Mouse (Mus musculus): ENCODE data around the gene Grcc10. TPM values are rescaled to one million over a fixed set of nuclear protein-coding genes. Genes with fewer than 3 reads are reported as not detected.

Grcc10 gene
- 440 and 466 TPM in 2 replicates for polyA plus RNA-seq (2014; fragmentation: Nextera tagmentation; extraction: Ambion mirVana)

DNA sequence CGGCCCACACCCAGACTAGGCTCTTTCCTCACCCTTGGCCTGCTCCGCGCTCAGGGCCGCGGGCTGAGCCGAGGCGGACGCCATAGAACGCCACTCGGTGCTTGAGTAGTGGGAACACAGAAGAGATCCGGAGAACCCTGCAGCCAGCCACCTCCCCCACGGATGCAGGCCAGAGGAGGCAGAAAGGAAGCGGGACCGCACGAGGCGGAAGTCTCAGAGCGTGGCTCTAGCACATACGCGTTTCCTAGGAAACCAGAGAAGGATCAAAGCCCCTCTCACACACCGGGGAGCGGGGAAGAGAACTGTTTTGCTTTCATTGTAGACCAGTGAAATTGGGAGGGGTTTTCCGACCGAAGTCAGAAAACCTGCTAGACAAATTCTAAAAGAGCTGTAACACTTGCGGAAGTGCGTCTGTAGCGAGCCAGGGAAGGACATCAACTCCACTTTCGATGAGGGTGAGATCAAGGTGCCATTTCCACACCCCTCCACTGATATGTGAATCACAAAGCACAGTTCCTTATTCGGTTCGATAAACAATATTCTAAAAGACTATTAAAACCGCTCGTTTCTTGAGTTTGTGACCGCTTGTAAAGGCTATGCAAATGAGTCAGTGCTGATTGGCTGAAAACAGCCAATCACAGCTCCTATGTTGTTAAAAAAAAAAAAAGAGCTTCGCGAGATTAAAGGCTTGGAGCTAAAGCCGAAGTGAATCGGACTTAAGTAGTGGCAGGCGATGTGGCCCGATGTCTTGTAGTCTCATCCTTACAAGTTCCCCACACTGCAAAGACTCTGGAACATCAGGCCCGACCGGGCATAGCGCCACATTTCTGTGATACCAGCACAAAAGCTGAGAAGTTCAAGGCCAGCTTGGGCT is at the start of gene Grcc10:
TSS of gene Grcc10 (minus strand) at position 487 of the 874 bp plus-strand sequence.
- H3K4me2 ChIP-seq (ENCODE audit: low read length) = peak within 1 kb of the TSS; percentile 71
- no peaks in the 10 kb centered on the region for H3K27me3 ChIP-seq (replicated peaks; ENCODE audit: control insufficient read depth, insufficient read depth, low read length)
- peak within 1 kb of the TSS; percentile 59 for H3K4me3 ChIP-seq (ENCODE audit: low read depth, low read length)
- H3K36me3 ChIP-seq (ENCODE audit: control insufficient read depth, insufficient read depth, low read length) = peaks cover 26% of the 10 kb centered on the region
- DNase-seq (ENCODE audit: low spot score) (peak; percentile 93), ATAC-seq (replicated peaks; ENCODE audit: low FRiP score, low TSS enrichment, low read depth) (peak; percentile 75)
- H3K9me3 ChIP-seq (ENCODE audit: control insufficient read depth, low read length) = no peaks in the 10 kb centered on the region
- H3K27ac ChIP-seq (ENCODE audit: low read depth) = peak within 1 kb of the TSS; percentile 95
- peak within 1 kb of the TSS; percentile 74 for H3K9ac ChIP-seq (ENCODE audit: low read length)
- 0% methylated on average over 41 of the region's 41 CpGs for WGBS
- H3K4me1 ChIP-seq (replicated peaks; ENCODE audit: control insufficient read depth, insufficient read depth, low read length) = peaks cover 30% of the 10 kb centered on the region

DNA sequence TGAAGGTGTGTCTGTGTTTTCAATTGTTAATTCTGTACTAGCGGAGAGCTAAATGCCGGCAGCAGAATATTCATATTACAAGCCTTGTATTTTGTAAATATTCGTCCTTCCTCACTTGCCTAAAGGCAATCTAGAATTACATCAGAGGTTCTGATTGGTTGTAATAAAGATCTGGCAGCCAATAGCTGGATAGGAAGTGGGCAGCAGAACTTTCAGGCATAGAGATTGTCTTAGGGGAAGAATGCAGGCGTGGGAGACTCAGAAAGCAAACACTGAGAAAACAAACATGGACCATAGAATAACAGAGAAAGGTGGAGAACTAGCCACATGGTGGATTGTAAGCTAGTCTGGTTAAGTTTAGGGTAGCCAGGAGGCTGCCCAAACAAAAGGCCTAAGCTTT is 48.9 kb upstream of the Grcc10 start:
- no peak overlapping the region for H3K4me2 ChIP-seq (ENCODE audit: low read length)
- H3K9me3 ChIP-seq (ENCODE audit: control insufficient read depth, low read length) = no peaks in the 10 kb centered on the region
- H3K9ac ChIP-seq (ENCODE audit: low read length) = no peak overlapping the region
- no peak for DNase-seq (ENCODE audit: low spot score)
- no peaks in the 10 kb centered on the region for H3K4me1 ChIP-seq (replicated peaks; ENCODE audit: control insufficient read depth, insufficient read depth, low read length)
- no peaks in the 10 kb centered on the region for H3K36me3 ChIP-seq (ENCODE audit: control insufficient read depth, insufficient read depth, low read length)
- H3K27me3 ChIP-seq (replicated peaks; ENCODE audit: control insufficient read depth, insufficient read depth, low read length) = no peaks in the 10 kb centered on the region
- WGBS = 63% methylated on average over 4 of the region's 4 CpGs
- no peak overlapping the region for H3K4me3 ChIP-seq (ENCODE audit: low read depth, low read length)
- H3K27ac ChIP-seq (ENCODE audit: low read depth) = no peak overlapping the region
- ATAC-seq (replicated peaks; ENCODE audit: low FRiP score, low TSS enrichment, low read depth) = no peak

DNA sequence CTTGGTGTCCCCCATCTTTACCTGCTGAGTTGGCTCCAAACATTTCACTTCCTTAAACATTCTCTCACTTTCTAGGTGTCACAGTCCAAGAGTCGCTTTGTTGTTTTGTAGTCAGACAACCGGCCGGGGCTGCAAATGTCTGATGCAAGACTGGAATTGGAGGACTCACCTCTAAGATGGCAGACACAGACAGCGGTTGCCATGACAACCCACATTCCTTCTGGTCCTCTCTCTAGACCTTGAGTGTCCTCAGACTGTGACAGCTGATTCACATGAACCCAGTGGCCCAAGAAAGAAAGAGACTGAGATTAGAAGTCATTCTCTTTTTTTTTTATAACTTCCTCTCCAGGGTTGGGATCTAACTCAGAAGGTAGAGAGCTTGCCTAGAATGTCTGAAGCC is 48.3 kb upstream of the Grcc10 start:
- H3K27ac ChIP-seq (ENCODE audit: low read depth) = no peak overlapping the region
- no peaks in the 10 kb centered on the region for H3K27me3 ChIP-seq (replicated peaks; ENCODE audit: control insufficient read depth, insufficient read depth, low read length)
- H3K36me3 ChIP-seq (ENCODE audit: control insufficient read depth, insufficient read depth, low read length) = no peaks in the 10 kb centered on the region
- no peak for ATAC-seq (replicated peaks; ENCODE audit: low FRiP score, low TSS enrichment, low read depth)
- no peak overlapping the region for H3K4me3 ChIP-seq (ENCODE audit: low read depth, low read length)
- no peaks in the 10 kb centered on the region for H3K9me3 ChIP-seq (ENCODE audit: control insufficient read depth, low read length)
- WGBS = 88% methylated on average over 4 of the region's 4 CpGs
- H3K4me2 ChIP-seq (ENCODE audit: low read length) = no peak overlapping the region
- no peaks in the 10 kb centered on the region for H3K4me1 ChIP-seq (replicated peaks; ENCODE audit: control insufficient read depth, insufficient read depth, low read length)
- no peak for DNase-seq (ENCODE audit: low spot score)
- H3K9ac ChIP-seq (ENCODE audit: low read length) = no peak overlapping the region

DNA sequence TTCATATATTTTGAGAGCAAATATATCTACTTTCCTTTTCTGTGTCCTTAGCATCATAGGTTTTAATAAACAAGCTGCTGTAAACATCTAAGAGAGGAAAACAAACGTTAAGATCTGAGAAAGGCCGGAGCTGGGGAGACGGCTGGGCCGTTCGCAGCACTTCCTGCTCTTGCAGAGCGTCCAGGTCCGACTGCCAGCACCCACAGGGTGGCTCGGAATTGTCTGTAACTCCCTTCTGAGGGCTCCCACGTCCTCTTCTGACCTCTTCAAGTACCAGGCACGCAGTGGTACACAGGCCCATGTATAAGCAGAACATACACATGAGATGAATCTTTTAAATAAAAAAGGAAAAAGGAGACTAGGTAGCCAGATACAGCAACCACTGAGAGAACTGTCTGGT is 46.5 kb upstream of the Grcc10 start:
- Histone ChIP-seq H3K9ac (ENCODE audit: low read length) (no peak overlapping the region), H3K4me2 (ENCODE audit: low read length) (no peak overlapping the region), H3K36me3 (ENCODE audit: control insufficient read depth, insufficient read depth, low read length) (no peaks in the 10 kb centered on the region), H3K27me3 (replicated peaks; ENCODE audit: control insufficient read depth, insufficient read depth, low read length) (no peaks in the 10 kb centered on the region), H3K4me1 (replicated peaks; ENCODE audit: control insufficient read depth, insufficient read depth, low read length) (no peaks in the 10 kb centered on the region), H3K27ac (ENCODE audit: low read depth) (no peak overlapping the region), H3K9me3 (ENCODE audit: control insufficient read depth, low read length) (no peaks in the 10 kb centered on the region), H3K4me3 (ENCODE audit: low read depth, low read length) (no peak overlapping the region)
- no peak for ATAC-seq (replicated peaks; ENCODE audit: low FRiP score, low TSS enrichment, low read depth)
- WGBS = 71% methylated on average over 10 of the region's 10 CpGs
- DNase-seq (ENCODE audit: low spot score) = no peak

DNA sequence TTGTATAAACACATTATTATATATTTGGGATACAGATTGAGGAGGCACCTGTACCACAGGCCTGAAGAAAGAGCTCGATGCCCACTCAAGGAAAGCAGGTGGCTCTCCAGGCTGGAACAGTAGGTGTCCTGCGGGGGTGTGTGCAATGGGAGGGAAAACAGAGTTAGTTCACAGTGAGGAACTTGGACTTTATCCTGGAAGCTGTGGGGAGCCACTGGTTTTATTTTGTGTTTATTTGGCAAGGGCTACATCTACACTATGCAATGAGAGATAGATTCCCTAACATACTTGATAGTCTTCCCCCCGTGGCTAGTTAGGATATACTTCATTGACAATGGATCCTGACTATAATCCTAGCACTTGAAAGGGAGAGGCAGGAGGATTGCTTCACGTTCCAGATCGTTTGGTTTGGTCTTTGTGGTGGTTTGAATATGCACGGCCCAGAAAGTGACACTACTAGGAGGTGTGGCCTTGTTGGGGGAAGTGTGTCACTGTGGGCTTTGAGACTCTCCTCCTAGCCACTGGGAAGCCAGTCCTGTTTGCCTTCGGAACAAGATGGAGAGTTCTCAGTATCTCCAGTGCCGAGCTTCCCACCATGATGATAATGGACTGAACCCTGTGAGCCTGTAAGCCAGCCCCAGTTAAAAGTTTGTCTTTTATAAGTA is 45.7 kb upstream of the Grcc10 start:
- 59% methylated on average over 8 of the region's 8 CpGs for WGBS
- no peak overlapping the region for H3K9ac ChIP-seq (ENCODE audit: low read length)
- no peaks in the 10 kb centered on the region for H3K27me3 ChIP-seq (replicated peaks; ENCODE audit: control insufficient read depth, insufficient read depth, low read length)
- no peaks in the 10 kb centered on the region for H3K9me3 ChIP-seq (ENCODE audit: control insufficient read depth, low read length)
- H3K4me3 ChIP-seq (ENCODE audit: low read depth, low read length) = no peak overlapping the region
- H3K4me1 ChIP-seq (replicated peaks; ENCODE audit: control insufficient read depth, insufficient read depth, low read length) = 0 out of 2 replicates have a peak, but pooled peaks cover 4% of the 10 kb centered on the region
- no peak overlapping the region for H3K27ac ChIP-seq (ENCODE audit: low read depth)
- H3K4me2 ChIP-seq (ENCODE audit: low read length) = no peak overlapping the region
- DNase-seq (ENCODE audit: low spot score) = no peak
- no peaks in the 10 kb centered on the region for H3K36me3 ChIP-seq (ENCODE audit: control insufficient read depth, insufficient read depth, low read length)
- ATAC-seq (replicated peaks; ENCODE audit: low FRiP score, low TSS enrichment, low read depth) = no peak

DNA sequence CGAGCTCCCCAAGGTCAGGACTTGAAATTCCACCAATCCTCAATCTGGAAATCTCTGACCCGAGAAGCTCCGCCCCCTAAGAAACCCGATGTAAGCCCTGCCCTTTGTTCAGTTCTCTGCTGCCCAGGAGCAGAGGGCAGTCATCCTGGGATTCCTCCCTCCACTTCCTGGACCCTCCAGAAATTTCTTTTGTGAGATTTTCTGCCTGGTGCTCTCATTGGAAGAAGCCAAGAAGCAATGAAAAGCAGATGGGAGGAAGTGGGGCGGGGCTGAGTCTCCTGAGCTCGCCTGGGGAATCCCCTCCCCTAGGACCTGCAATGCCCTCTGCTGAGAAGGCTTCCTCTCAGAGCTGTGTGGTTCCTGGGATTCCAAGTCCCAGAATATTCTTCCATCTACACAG is 41.3 kb upstream of the Grcc10 start:
- H3K4me3 ChIP-seq (ENCODE audit: low read depth, low read length) = peak overlapping the region; percentile 17; the same call in 1 of the 2 replicates
- 26% methylated on average over 6 of the region's 6 CpGs for WGBS
- 0 out of 2 replicates have a peak, but pooled peaks cover 10% of the 10 kb centered on the region for H3K27me3 ChIP-seq (replicated peaks; ENCODE audit: control insufficient read depth, insufficient read depth, low read length)
- no peaks in the 10 kb centered on the region for H3K36me3 ChIP-seq (ENCODE audit: control insufficient read depth, insufficient read depth, low read length)
- H3K4me1 ChIP-seq (replicated peaks; ENCODE audit: control insufficient read depth, insufficient read depth, low read length) = peaks cover 14% of the 10 kb centered on the region; the same call in 1 of the 2 replicates
- DNase-seq (ENCODE audit: low spot score) (peak; percentile 62), ATAC-seq (replicated peaks; ENCODE audit: low FRiP score, low TSS enrichment, low read depth) (no peak; the same call in 1 of the 2 replicates)
- no peak overlapping the region for H3K27ac ChIP-seq (ENCODE audit: low read depth)
- H3K4me2 ChIP-seq (ENCODE audit: low read length) = peak overlapping the region; percentile 44
- H3K9ac ChIP-seq (ENCODE audit: low read length) = no peak overlapping the region
- H3K9me3 ChIP-seq (ENCODE audit: control insufficient read depth, low read length) = no peaks in the 10 kb centered on the region

DNA sequence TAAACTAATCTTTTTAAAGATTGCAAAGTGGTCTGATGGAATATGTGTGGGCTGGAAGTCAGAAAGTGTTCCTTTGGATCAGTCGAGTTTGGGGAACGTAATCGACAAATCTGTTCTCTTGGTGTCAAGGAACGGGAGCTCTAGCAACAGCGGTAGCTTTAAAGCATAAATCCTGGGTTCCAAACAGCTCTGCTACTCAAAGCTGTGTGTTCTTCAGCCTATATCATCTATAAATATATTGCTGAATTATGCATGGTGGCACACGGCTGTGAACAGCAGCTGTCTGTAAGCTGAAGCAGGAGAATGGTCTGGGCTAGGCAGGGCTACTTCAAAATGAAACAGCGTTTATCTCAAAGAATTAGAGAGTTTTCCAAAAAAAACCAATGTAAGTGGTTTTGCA is 39.7 kb upstream of the Grcc10 start:
- H3K27me3 ChIP-seq (replicated peaks; ENCODE audit: control insufficient read depth, insufficient read depth, low read length) = 0 out of 2 replicates have a peak, but pooled peaks cover 10% of the 10 kb centered on the region
- no peak overlapping the region for H3K4me2 ChIP-seq (ENCODE audit: low read length)
- H3K9ac ChIP-seq (ENCODE audit: low read length) = no peak overlapping the region
- H3K36me3 ChIP-seq (ENCODE audit: control insufficient read depth, insufficient read depth, low read length) = no peaks in the 10 kb centered on the region
- no peak overlapping the region for H3K4me3 ChIP-seq (ENCODE audit: low read depth, low read length)
- 87% methylated on average over 7 of the region's 7 CpGs for WGBS
- ATAC-seq (replicated peaks; ENCODE audit: low FRiP score, low TSS enrichment, low read depth) (no peak), DNase-seq (ENCODE audit: low spot score) (no peak)
- H3K9me3 ChIP-seq (ENCODE audit: control insufficient read depth, low read length) = no peaks in the 10 kb centered on the region
- peaks cover 14% of the 10 kb centered on the region; the same call in 1 of the 2 replicates for H3K4me1 ChIP-seq (replicated peaks; ENCODE audit: control insufficient read depth, insufficient read depth, low read length)
- H3K27ac ChIP-seq (ENCODE audit: low read depth) = no peak overlapping the region

DNA sequence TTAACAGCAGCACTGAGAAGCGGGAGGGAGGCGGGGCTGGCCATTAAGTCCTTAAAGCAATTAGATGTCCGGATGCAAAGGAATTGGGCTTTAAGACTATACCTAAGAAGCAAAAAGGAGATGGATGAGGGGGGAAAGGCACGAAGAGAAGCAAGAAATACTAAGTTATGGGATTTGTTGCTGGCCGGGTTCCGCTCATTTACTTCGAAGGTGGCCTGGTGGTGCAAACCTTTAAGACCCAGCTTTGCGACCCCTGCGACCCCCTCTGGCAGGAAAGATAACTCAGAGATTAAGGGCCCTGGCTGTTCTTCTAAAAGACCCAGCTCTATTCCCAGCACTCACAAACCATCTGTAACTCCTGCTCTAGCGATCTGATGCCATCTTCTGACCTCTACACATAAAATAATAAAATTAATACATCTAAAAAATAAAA is 38.8 kb upstream of the Grcc10 start:
- WGBS = 5% methylated on average over 10 of the region's 10 CpGs
- ATAC-seq (replicated peaks; ENCODE audit: low FRiP score, low TSS enrichment, low read depth) = no peak; the same call in 1 of the 2 replicates
- H3K4me1 ChIP-seq (replicated peaks; ENCODE audit: control insufficient read depth, insufficient read depth, low read length) = peaks cover 14% of the 10 kb centered on the region; the same call in 1 of the 2 replicates
- peak overlapping the region; percentile 29; the same call in 1 of the 2 replicates for H3K9ac ChIP-seq (ENCODE audit: low read length)
- peak overlapping the region; percentile 40 for H3K4me3 ChIP-seq (ENCODE audit: low read depth, low read length)
- DNase-seq (ENCODE audit: low spot score) = no peak
- H3K36me3 ChIP-seq (ENCODE audit: control insufficient read depth, insufficient read depth, low read length) = no peaks in the 10 kb centered on the region
- H3K4me2 ChIP-seq (ENCODE audit: low read length) = peak overlapping the region; percentile 73
- no peak overlapping the region for H3K27ac ChIP-seq (ENCODE audit: low read depth)
- no peaks in the 10 kb centered on the region for H3K9me3 ChIP-seq (ENCODE audit: control insufficient read depth, low read length)
- H3K27me3 ChIP-seq (replicated peaks; ENCODE audit: control insufficient read depth, insufficient read depth, low read length) = 0 out of 2 replicates have a peak, but pooled peaks cover 10% of the 10 kb centered on the region

Measured in intestine, embryonic 14.5 days (tissue).